Mouse (Mus musculus): Measurements from ENCODE around the gene Cfap97d1. TPM values are rescaled to one million over a fixed set of nuclear protein-coding genes. Genes with fewer than 3 reads are reported as not detected.
A peak's percentile ranks its signal among the peaks of the same experiment; 100 is the strongest.

Gene Cfap97d1
- polyA plus RNA-seq, 1 experiment from 2014 or later = not detected

DNA sequence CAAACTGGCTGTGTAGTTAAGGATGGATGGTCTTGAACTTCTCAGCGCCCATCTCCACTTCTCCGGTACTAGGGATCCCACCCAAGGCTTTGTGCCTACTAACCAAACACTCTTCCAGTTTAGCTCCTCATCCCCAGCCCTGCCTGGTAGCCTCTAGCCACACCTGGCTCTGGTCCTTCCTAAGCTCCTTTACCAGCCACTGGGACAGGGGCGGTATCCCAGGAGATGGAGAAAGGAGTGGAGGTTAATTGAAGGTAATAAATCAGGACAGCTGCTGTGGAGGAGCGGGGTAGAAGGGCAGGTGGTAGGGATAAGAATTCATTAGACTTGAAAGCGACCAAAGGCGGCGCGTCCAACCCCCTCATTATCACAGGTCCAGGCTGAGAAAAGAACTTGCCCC lies 19.4 kb upstream of the Cfap97d1 start:
- no peak overlapping the region for H3K9ac ChIP-seq (replicated peaks)
- WGBS (ENCODE audit: insufficient replicate concordance) = 24% methylated on average over 8 of the region's 8 CpGs
- TF ChIP-seq CTCF (IDR thresholded peaks at IDR 0.05; ENCODE audit: low read depth) (no peak), EP300 (IDR thresholded peaks at IDR 0.05; ENCODE audit: low read depth) (no peak)
- ATAC-seq (no peak), DNase-seq (no peak)
- H3K27ac ChIP-seq (ENCODE audit: low read depth) = no peak overlapping the region
- no peak overlapping the region for H3K4me2 ChIP-seq (ENCODE audit: low read depth, low read length)
- peaks cover 12% of the 10 kb centered on the region for H3K4me1 ChIP-seq (ENCODE audit: insufficient read depth)
- H3K4me3 ChIP-seq (ENCODE audit: low read depth, low read length) = no peak overlapping the region
- no peaks in the 10 kb centered on the region for H3K36me3 ChIP-seq (replicated peaks; ENCODE audit: insufficient read depth, low read length)
- H3K9me3 ChIP-seq (ENCODE audit: low read length) = no peaks in the 10 kb centered on the region
- H3K27me3 ChIP-seq (ENCODE audit: insufficient read depth, low read length) = peaks cover 70% of the 10 kb centered on the region

DNA sequence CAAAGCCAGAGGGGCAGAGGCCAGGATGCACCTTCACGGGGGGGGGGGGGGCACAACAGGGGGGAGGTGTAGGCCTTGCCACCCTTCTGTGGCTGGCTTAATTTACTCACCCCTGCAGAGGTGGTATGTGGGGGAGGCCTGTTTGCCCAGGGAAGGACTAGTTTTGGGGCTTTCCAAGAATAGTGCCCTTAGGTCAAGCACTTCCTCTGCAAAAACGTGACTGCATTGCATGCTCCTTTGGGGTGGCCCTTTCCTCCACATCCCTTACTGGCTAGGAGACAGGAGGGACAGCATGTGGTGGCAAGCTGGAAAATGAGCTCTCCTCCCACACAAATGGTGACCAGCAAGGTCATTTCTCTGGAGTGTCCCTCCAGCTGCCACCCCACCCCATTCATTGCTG lies 18.5 kb upstream of the Cfap97d1 start:
- Histone ChIP-seq H3K9ac (replicated peaks) (no peak overlapping the region), H3K4me3 (ENCODE audit: low read depth, low read length) (no peak overlapping the region), H3K27ac (ENCODE audit: low read depth) (no peak overlapping the region), H3K27me3 (ENCODE audit: insufficient read depth, low read length) (peaks cover 68% of the 10 kb centered on the region), H3K4me1 (ENCODE audit: insufficient read depth) (peaks cover 12% of the 10 kb centered on the region), H3K9me3 (ENCODE audit: low read length) (no peaks in the 10 kb centered on the region), H3K36me3 (replicated peaks; ENCODE audit: insufficient read depth, low read length) (no peaks in the 10 kb centered on the region), H3K4me2 (ENCODE audit: low read depth, low read length) (no peak overlapping the region)
- no peak for DNase-seq
- ATAC-seq = no peak
- WGBS (ENCODE audit: insufficient replicate concordance) = no CpG with 5 or more reads among the region's 2 CpGs
- TF ChIP-seq CTCF (IDR thresholded peaks at IDR 0.05; ENCODE audit: low read depth) (no peak), EP300 (IDR thresholded peaks at IDR 0.05; ENCODE audit: low read depth) (no peak)

DNA sequence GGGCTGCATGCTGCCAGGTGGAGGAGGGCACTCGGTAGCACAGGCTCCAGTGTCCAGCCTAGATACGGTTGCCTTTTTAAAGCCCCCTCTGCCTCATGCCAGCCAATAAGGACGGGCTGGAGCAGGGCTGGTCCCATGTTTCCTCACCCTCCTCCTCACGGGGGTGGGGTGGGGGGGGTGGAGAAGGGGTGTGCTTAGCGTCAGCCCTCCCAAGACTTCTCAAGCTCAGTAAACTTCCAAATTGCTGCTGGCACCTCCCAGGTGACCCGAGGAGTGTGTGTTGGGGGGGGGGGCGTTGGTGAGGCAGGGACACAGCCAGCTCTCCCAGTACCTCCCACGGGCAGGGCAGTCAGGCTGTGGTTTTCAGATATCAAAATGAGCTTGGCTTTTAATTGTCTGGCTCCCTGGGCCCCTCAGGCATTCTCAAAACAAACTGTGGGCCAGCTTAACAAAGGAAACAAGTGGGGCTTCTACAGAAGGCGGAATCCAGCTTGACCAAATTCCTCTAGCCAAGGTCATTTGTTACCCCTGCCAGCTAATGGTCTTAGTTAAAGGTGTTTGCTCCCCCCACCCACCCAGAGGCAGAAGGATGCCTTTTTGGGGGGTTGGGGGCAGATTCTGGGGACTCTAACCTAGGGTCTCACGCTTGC lies 17.0 kb upstream of the Cfap97d1 start, which contains the start of gene Sost:
Sost (minus strand) TSS at position 51 of the 650 bp plus-strand sequence.
- ATAC-seq (no peak), DNase-seq (no peak)
- no peak for TF ChIP-seq EP300 (IDR thresholded peaks at IDR 0.05; ENCODE audit: low read depth)
- no peak for TF ChIP-seq CTCF (IDR thresholded peaks at IDR 0.05; ENCODE audit: low read depth)
- Histone ChIP-seq H3K36me3 (replicated peaks; ENCODE audit: insufficient read depth, low read length) (no peaks in the 10 kb centered on the region), H3K27ac (ENCODE audit: low read depth) (no peak within 1 kb of the TSS), H3K27me3 (ENCODE audit: insufficient read depth, low read length) (peaks cover 57% of the 10 kb centered on the region), H3K9me3 (ENCODE audit: low read length) (no peaks in the 10 kb centered on the region), H3K4me3 (ENCODE audit: low read depth, low read length) (no peak within 1 kb of the TSS), H3K9ac (replicated peaks) (no peak within 1 kb of the TSS), H3K4me1 (ENCODE audit: insufficient read depth) (peaks cover 12% of the 10 kb centered on the region), H3K4me2 (ENCODE audit: low read depth, low read length) (no peak within 1 kb of the TSS)
- WGBS (ENCODE audit: insufficient replicate concordance) = 21% methylated on average over 9 of the region's 10 CpGs

DNA sequence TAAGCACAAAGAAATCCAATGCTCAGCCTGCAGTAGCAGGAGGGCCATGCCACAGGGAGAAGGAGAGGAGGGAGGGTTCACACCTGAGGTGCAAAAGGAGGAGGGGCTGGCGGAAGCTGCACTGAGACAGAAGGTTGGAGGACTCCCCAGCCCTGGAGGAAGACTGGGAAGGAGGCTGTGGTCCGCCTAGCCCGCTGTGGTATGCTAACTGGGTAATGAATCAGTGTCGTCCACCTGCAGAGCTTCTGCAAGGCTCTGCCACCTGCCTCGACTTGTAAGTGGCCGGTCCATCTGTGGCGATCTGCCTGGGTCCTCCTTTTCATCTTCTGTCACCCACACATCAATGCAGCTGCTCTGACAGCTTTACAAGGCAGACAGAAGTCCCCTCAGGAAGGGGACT lies 15.8 kb upstream of the Cfap97d1 start:
- TF ChIP-seq CTCF (IDR thresholded peaks at IDR 0.05; ENCODE audit: low read depth) (no peak), EP300 (IDR thresholded peaks at IDR 0.05; ENCODE audit: low read depth) (no peak)
- H3K27me3 ChIP-seq (ENCODE audit: insufficient read depth, low read length) = peaks cover 45% of the 10 kb centered on the region
- 17% methylated on average over 7 of the region's 7 CpGs for WGBS (ENCODE audit: insufficient replicate concordance)

DNA sequence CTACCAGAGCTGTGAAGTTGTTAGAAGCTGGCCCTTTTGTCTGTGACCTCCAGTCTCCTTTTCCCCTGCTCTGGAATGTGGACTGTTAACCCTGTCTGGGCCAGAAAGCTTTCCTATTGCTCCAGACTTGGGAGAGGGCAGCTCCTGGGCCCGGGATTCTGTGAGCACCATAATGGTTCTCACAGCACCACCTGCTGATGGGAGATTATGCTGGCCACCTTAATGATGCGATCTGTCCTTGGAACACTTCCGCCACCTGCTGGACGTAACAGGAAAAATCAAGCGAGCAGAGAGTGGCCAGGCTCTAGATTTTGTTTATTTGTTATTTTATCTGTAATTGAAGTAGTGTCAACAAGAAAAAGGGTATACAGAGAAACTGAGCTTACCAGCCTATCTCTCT lies 15.3 kb upstream of the Cfap97d1 start:
- H3K36me3 ChIP-seq (replicated peaks; ENCODE audit: insufficient read depth, low read length) = no peaks in the 10 kb centered on the region; the same call in 1 of the 2 replicates
- H3K4me3 ChIP-seq (ENCODE audit: low read depth, low read length) = no peak overlapping the region
- no peak overlapping the region for H3K9ac ChIP-seq (replicated peaks)
- peaks cover 4% of the 10 kb centered on the region for H3K4me1 ChIP-seq (ENCODE audit: insufficient read depth)
- TF ChIP-seq CTCF (IDR thresholded peaks at IDR 0.05; ENCODE audit: low read depth) = peak; percentile 98
- no peak for TF ChIP-seq EP300 (IDR thresholded peaks at IDR 0.05; ENCODE audit: low read depth)
- no peak overlapping the region for H3K4me2 ChIP-seq (ENCODE audit: low read depth, low read length)
- peak; percentile 55 for ATAC-seq
- no peaks in the 10 kb centered on the region for H3K9me3 ChIP-seq (ENCODE audit: low read length)
- under 1% methylated on average over 5 of the region's 5 CpGs for WGBS (ENCODE audit: insufficient replicate concordance)
- H3K27me3 ChIP-seq (ENCODE audit: insufficient read depth, low read length) = peaks cover 40% of the 10 kb centered on the region
- DNase-seq = peak; percentile 78
- H3K27ac ChIP-seq (ENCODE audit: low read depth) = no peak overlapping the region

More for the DNA sequence above, 15.8 kb upstream of the Cfap97d1 start:
- ATAC-seq (no peak), DNase-seq (no peak)
- Histone ChIP-seq H3K27ac (ENCODE audit: low read depth) (no peak overlapping the region), H3K4me2 (ENCODE audit: low read depth, low read length) (no peak overlapping the region), H3K9me3 (ENCODE audit: low read length) (no peaks in the 10 kb centered on the region), H3K36me3 (replicated peaks; ENCODE audit: insufficient read depth, low read length) (no peaks in the 10 kb centered on the region; the same call in 1 of the 2 replicates), H3K4me1 (ENCODE audit: insufficient read depth) (peaks cover 8% of the 10 kb centered on the region), H3K4me3 (ENCODE audit: low read depth, low read length) (no peak overlapping the region), H3K9ac (replicated peaks) (no peak overlapping the region)

DNA sequence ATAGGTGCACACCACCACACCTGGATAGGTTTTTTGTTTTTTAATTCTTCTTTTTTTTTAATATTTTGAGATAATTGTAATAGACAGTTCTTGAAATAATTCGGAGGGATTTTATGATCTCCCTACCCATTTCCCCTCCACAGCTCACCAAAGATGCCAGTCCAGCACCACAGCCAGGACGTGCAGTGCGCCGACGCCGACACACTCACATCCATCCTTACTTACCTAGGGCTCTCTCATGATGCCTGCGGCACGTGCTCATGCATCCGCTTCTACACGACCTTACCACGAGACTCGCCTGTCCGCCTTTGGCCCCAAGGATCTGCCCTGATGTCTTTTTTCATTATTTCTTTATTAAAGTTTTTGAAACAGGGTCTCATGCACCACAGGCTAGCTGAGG lies 14.2 kb upstream of the Cfap97d1 start:
- Histone ChIP-seq H3K4me1 (ENCODE audit: insufficient read depth) (no peaks in the 10 kb centered on the region), H3K27me3 (ENCODE audit: insufficient read depth, low read length) (peaks cover 30% of the 10 kb centered on the region), H3K27ac (ENCODE audit: low read depth) (no peak overlapping the region), H3K4me3 (ENCODE audit: low read depth, low read length) (no peak overlapping the region), H3K36me3 (replicated peaks; ENCODE audit: insufficient read depth, low read length) (peaks cover 6% of the 10 kb centered on the region; the same call in 1 of the 2 replicates), H3K9me3 (ENCODE audit: low read length) (no peaks in the 10 kb centered on the region), H3K4me2 (ENCODE audit: low read depth, low read length) (no peak overlapping the region), H3K9ac (replicated peaks) (no peak overlapping the region)
- 81% methylated on average over 13 of the region's 13 CpGs for WGBS (ENCODE audit: insufficient replicate concordance)
- DNase-seq (no peak), ATAC-seq (no peak)
- TF ChIP-seq CTCF (IDR thresholded peaks at IDR 0.05; ENCODE audit: low read depth) = no peak
- no peak for TF ChIP-seq EP300 (IDR thresholded peaks at IDR 0.05; ENCODE audit: low read depth)

Measured in liver, postnatal 0 days (tissue).